Comparison of ENCODE assay signal across 8 mouse cellular contexts in the genomic region with DNA sequence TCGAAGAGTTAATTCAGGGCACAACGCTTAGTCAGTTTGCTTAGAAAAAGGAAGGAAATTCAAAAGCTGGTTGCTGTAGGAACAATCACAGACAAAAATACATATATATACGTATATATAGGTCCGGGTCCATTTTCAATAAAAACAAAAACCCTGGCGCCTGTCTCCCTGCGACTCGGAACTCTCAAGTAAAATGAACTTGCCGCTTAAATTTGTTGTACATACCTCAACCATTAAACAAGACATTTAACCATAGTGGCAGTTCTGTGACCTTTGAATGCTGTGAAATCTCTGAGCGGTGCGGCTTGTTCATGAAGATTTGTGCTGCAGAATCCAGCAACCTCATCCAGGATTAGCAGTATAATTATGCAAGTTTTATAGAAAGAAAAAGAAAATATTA. TPM values are rescaled to one million over a fixed set of nuclear protein-coding genes. Genes with fewer than 3 reads are reported as not detected.
DNase-seq lines count a peak whose midpoint lies in the region; ATAC-seq and TF ChIP-seq lines count a peak whose summit lies in the region.

No protein-coding gene starts in this region.

- ATAC-seq in hindbrain, embryonic 13.5 days (ENCODE audit: low FRiP score) = no peak
- ATAC-seq in erythroblast, adult 5-6 weeks (replicated peaks; ENCODE audit: low FRiP score, poor library complexity, severe bottlenecking) = no peak

- intact Hi-C loops in heart, postnatal 25 days (cut with DNase I) = loop anchor here (5.0 kb wide), 3 partner anchors 67 to 317 kb away; no protein-coding TSS in a partner anchor

- H3K4me1 ChIP-seq in hindbrain, embryonic 13.5 days (replicated peaks) = peaks cover 32% of the 10 kb centered on the region
- H3K4me1 ChIP-seq in midbrain, embryonic 10.5 days = peaks cover 31% of the 10 kb centered on the region

- H3K36me3 ChIP-seq in hindbrain, embryonic 13.5 days = no peaks in the 10 kb centered on the region
- no peaks in the 10 kb centered on the region for H3K36me3 ChIP-seq in midbrain, embryonic 10.5 days

- H3K9me3 ChIP-seq in hindbrain, embryonic 13.5 days = no peaks in the 10 kb centered on the region
- no peaks in the 10 kb centered on the region for H3K9me3 ChIP-seq in midbrain, embryonic 10.5 days (replicated peaks)

- peak overlapping the region; percentile 19 for H3K9ac ChIP-seq in hindbrain, embryonic 13.5 days

- H3K4me2 ChIP-seq in hindbrain, embryonic 13.5 days = peak overlapping the region; percentile 49

- peak overlapping the region; percentile 26 for H3K4me3 ChIP-seq in hindbrain, embryonic 13.5 days
- H3K4me3 ChIP-seq in midbrain, embryonic 10.5 days = peak overlapping the region; percentile 45

- WGBS in hindbrain, embryonic 13.5 days = 32% methylated on average over 10 of the region's 10 CpGs
- WGBS in midbrain, embryonic 10.5 days = 52% methylated on average over 10 of the region's 10 CpGs

- no peak for TF ChIP-seq POLR2A in brain, embryonic 14.5 days (IDR thresholded peaks at IDR 0.05; ENCODE audit: borderline replicate concordance, extremely low read depth, insufficient read depth, insufficient read length, poor library complexity, severe bottlenecking)

- no peak overlapping the region for H3K27ac ChIP-seq in hindbrain, embryonic 13.5 days
- no peak overlapping the region for H3K27ac ChIP-seq in midbrain, embryonic 10.5 days (replicated peaks)

- no peak for TF ChIP-seq CTCF in brain, embryonic 14.5 days (IDR thresholded peaks at IDR 0.05; ENCODE audit: borderline replicate concordance, extremely low read depth, insufficient read depth, insufficient read length)

- peak; percentile 8 to 40 for DNase-seq in heart, adult 18-20 months
- DNase-seq in heart, postnatal 25 days (ENCODE audit: low spot score) = no peak
- DNase-seq in brain, embryonic 14.5 days (ENCODE audit: low read depth) = peak; percentile 37
- DNase-seq in midbrain, embryonic 10.5 days (ENCODE audit: low spot score) = no peak
- no peak for DNase-seq in testis, postnatal 10 days (ENCODE audit: low spot score)
- no peak for DNase-seq in layer of hippocampus, postnatal 36 days

- no peaks in the 10 kb centered on the region for H3K27me3 ChIP-seq in hindbrain, embryonic 13.5 days
- no peaks in the 10 kb centered on the region for H3K27me3 ChIP-seq in midbrain, embryonic 10.5 days (ENCODE audit: low read depth, poor library complexity, severe bottlenecking)

RNA-seq across cellular contexts. Expression of gene Pde7b, which starts 0.4 kb away (rescaled TPM):
- 10 to 100 TPM; 48.3 to 55.4 TPM for total RNA-seq in heart, adult 18-20 months (2021)
- total RNA-seq in heart, postnatal 25 days (2021) = 10 to 100 TPM; 53.7 to 59.7 TPM
- polyA plus RNA-seq in brain, embryonic 14.5 days (2012; rRNA removed) = 3.9 and 6.1 TPM in 2 replicates
- 2.4 TPM in 2 replicates for polyA plus RNA-seq in hindbrain, embryonic 13.5 days (2015; fragmentation: Nextera tagmentation; extraction: Ambion mirVana)
- polyA plus RNA-seq in midbrain, embryonic 10.5 days (2016; fragmentation: Nextera tagmentation; extraction: Ambion mirVana) = 1.00 and 1.6 TPM in 2 replicates
- total RNA-seq in erythroblast, adult 5-6 weeks (2015; ENCODE audit: low replicate concordance) = 3.8 TPM in 1 of 2 replicates, not detected in the other
- total RNA-seq in erythroblast, adult 5-6 weeks (2017; ENCODE audit: low replicate concordance) = 0.84 TPM in 1 of 2 replicates, not detected in the other
- 10 to 100 TPM; 23.8 to 25.2 TPM for total RNA-seq in layer of hippocampus, postnatal 36 days (2021)

Comparison
In these comparisons a context has a peak if more than half of its experiments do, and no peak if none do; other contexts are left out.
1. DNase-seq: peak in heart, adult 18-20 months (2 of 2) and brain, embryonic 14.5 days (single experiment); none in heart, postnatal 25 days (single experiment), midbrain, embryonic 10.5 days (single experiment), testis, postnatal 10 days (single experiment) and layer of hippocampus, postnatal 36 days (0 of 2).
2. RNA of gene Pde7b, which starts 0.4 kb away (total RNA-seq): 53.7 to 59.7 TPM in heart, postnatal 25 days, 48.3 to 55.4 TPM in heart, adult 18-20 months and 23.8 to 25.2 TPM in layer of hippocampus, postnatal 36 days; 0.84 to 3.8 TPM in erythroblast, adult 5-6 weeks; every median in the first group is over 4 times any median in the second.